Mouse (Mus musculus): ENCODE measurements around the gene Ppp1r13b.

Gene Ppp1r13b

GRCm38 (mm10) chr12:111927338-111927737 lies 19.4 kb upstream of the Ppp1r13b start:
- in situ Hi-C loops (cut with MboI; ENCODE audit: low pct_unique_long_range_greater_than_20kb in 1 of 2, low sequenced_read_pairs in 2 of 2, unreplicated experiment in 1 of 2) = no loop called here

GRCm38 (mm10) chr12:111923117-111923516 lies 15.2 kb upstream of the Ppp1r13b start:
- in situ Hi-C loops (cut with MboI; ENCODE audit: low pct_unique_long_range_greater_than_20kb in 1 of 2, low sequenced_read_pairs in 2 of 2, unreplicated experiment in 1 of 2) = no loop called here

- in situ Hi-C loops (cut with MboI; ENCODE audit: low pct_unique_long_range_greater_than_20kb in 1 of 2, low sequenced_read_pairs in 2 of 2, unreplicated experiment in 1 of 2) = no loop called here
Observed at GRCm38 (mm10) chr12:111920046-111920445, 12.1 kb upstream of the Ppp1r13b start.

- in situ Hi-C loops (cut with MboI; ENCODE audit: low pct_unique_long_range_greater_than_20kb in 1 of 2, low sequenced_read_pairs in 2 of 2, unreplicated experiment in 1 of 2) = no loop called here
Observed at GRCm38 (mm10) chr12:111916514-111917217, 8.8 kb upstream of the Ppp1r13b start.

- in situ Hi-C loops (cut with MboI; ENCODE audit: low pct_unique_long_range_greater_than_20kb in 1 of 2, low sequenced_read_pairs in 2 of 2, unreplicated experiment in 1 of 2) = no loop called here
Observed at GRCm38 (mm10) chr12:111915781-111916180, 7.9 kb upstream of the Ppp1r13b start.

- in situ Hi-C loops (cut with MboI; ENCODE audit: low pct_unique_long_range_greater_than_20kb in 1 of 2, low sequenced_read_pairs in 2 of 2, unreplicated experiment in 1 of 2) = no loop called here
Observed at GRCm38 (mm10) chr12:111914031-111914430, 6.1 kb upstream of the Ppp1r13b start.

GRCm38 (mm10) chr12:111912802-111913201 lies 4.9 kb upstream of the Ppp1r13b start:
- in situ Hi-C loops (cut with MboI; ENCODE audit: low pct_unique_long_range_greater_than_20kb in 1 of 2, low sequenced_read_pairs in 2 of 2, unreplicated experiment in 1 of 2) = no loop called here

GRCm38 (mm10) chr12:111911796-111912195 lies 3.9 kb upstream of the Ppp1r13b start:
- in situ Hi-C loops (cut with MboI; ENCODE audit: low pct_unique_long_range_greater_than_20kb in 1 of 2, low sequenced_read_pairs in 2 of 2, unreplicated experiment in 1 of 2) = no loop called here

- in situ Hi-C loops (cut with MboI; ENCODE audit: low pct_unique_long_range_greater_than_20kb in 1 of 2, low sequenced_read_pairs in 2 of 2, unreplicated experiment in 1 of 2) = no loop called here
Observed at GRCm38 (mm10) chr12:111911171-111911760, 3.4 kb upstream of the Ppp1r13b start.

- in situ Hi-C loops (cut with MboI; ENCODE audit: low pct_unique_long_range_greater_than_20kb in 1 of 2, low sequenced_read_pairs in 2 of 2, unreplicated experiment in 1 of 2) = no loop called here
Observed at GRCm38 (mm10) chr12:111908997-111909550, 1.2 kb upstream of the Ppp1r13b start.

GRCm38 (mm10) chr12:111907421-111907891 lies 454 bp downstream of the Ppp1r13b start:
- in situ Hi-C loops (cut with MboI; ENCODE audit: low pct_unique_long_range_greater_than_20kb in 1 of 2, low sequenced_read_pairs in 2 of 2, unreplicated experiment in 1 of 2) = no loop called here

GRCm38 (mm10) chr12:111906309-111906875 lies 1.5 kb downstream of the Ppp1r13b start:
- in situ Hi-C loops (cut with MboI; ENCODE audit: low pct_unique_long_range_greater_than_20kb in 1 of 2, low sequenced_read_pairs in 2 of 2, unreplicated experiment in 1 of 2) = no loop called here

GRCm38 (mm10) chr12:111902488-111902887 lies 5.4 kb downstream of the Ppp1r13b start:
- in situ Hi-C loops (cut with MboI; ENCODE audit: low pct_unique_long_range_greater_than_20kb in 1 of 2, low sequenced_read_pairs in 2 of 2, unreplicated experiment in 1 of 2) = no loop called here

- in situ Hi-C loops (cut with MboI; ENCODE audit: low pct_unique_long_range_greater_than_20kb in 1 of 2, low sequenced_read_pairs in 2 of 2, unreplicated experiment in 1 of 2) = no loop called here
Observed at GRCm38 (mm10) chr12:111901105-111901875, 6.6 kb downstream of the Ppp1r13b start.

- in situ Hi-C loops (cut with MboI; ENCODE audit: low pct_unique_long_range_greater_than_20kb in 1 of 2, low sequenced_read_pairs in 2 of 2, unreplicated experiment in 1 of 2) = loop anchor here in 1 of 2 experiments (25.0 kb wide), 1 partner anchor 188 kb away; no protein-coding TSS in a partner anchor
Observed at GRCm38 (mm10) chr12:111899646-111900045, 8.3 kb downstream of the Ppp1r13b start.

- in situ Hi-C loops (cut with MboI; ENCODE audit: low pct_unique_long_range_greater_than_20kb in 1 of 2, low sequenced_read_pairs in 2 of 2, unreplicated experiment in 1 of 2) = loop anchor here in 1 of 2 experiments (25.0 kb wide), 1 partner anchor 189 kb away; no protein-coding TSS in a partner anchor
Observed at GRCm38 (mm10) chr12:111898686-111899085, 9.2 kb downstream of the Ppp1r13b start.

GRCm38 (mm10) chr12:111896908-111897661 lies 10.8 kb downstream of the Ppp1r13b start:
- in situ Hi-C loops (cut with MboI; ENCODE audit: low pct_unique_long_range_greater_than_20kb in 1 of 2, low sequenced_read_pairs in 2 of 2, unreplicated experiment in 1 of 2) = loop anchor here in 1 of 2 experiments (25.0 kb wide), 1 partner anchor 190 kb away; no protein-coding TSS in a partner anchor

GRCm38 (mm10) chr12:111894082-111894481 lies 13.8 kb downstream of the Ppp1r13b start:
- in situ Hi-C loops (cut with MboI; ENCODE audit: low pct_unique_long_range_greater_than_20kb in 1 of 2, low sequenced_read_pairs in 2 of 2, unreplicated experiment in 1 of 2) = loop anchor here in 1 of 2 experiments (25.0 kb wide), 1 partner anchor 193 kb away; no protein-coding TSS in a partner anchor
